Mouse (Mus musculus) splenic B cell, adult 2 months (primary cell): Measurements from ENCODE around the gene Mllt10.

Experiments used
- DNase-seq: peaks from one replicate; pipeline ENCODE4 v3.0.0-alpha.2; 2011; ENCODE audit warnings: low read depth, low spot score
- H3K27me3 ChIP-seq: 2 replicates; pipeline ENCODE4 v1.6.1; 2012; ENCODE audit warnings: mild to moderate bottlenecking, low read length, moderate library complexity, mixed read lengths; ENCODE audit not compliant: control insufficient read depth, poor library complexity, insufficient read depth, severe bottlenecking
- H3K36me3 ChIP-seq: 2 replicates; pipeline ENCODE4 v1.6.1; 2012; ENCODE audit warnings: mild to moderate bottlenecking, low read length, moderate library complexity, mixed read lengths; ENCODE audit not compliant: control insufficient read depth, poor library complexity, insufficient read depth, severe bottlenecking

Gene Mllt10

GRCm38 (mm10) chr2:18030581-18030980 lies 24.5 kb upstream of the Mllt10 start:
- no peak for DNase-seq
- Histone ChIP-seq H3K36me3 (no peaks in the 10 kb centered on the region), H3K27me3 (peaks cover 2% of the 10 kb centered on the region)

GRCm38 (mm10) chr2:18031271-18031821 lies 23.7 kb upstream of the Mllt10 start:
- Histone ChIP-seq H3K36me3 (no peaks in the 10 kb centered on the region), H3K27me3 (peaks cover 2% of the 10 kb centered on the region; the same call in 1 of the 2 replicates)
- peak; percentile 37 for DNase-seq

- DNase-seq, result no peak
- H3K36me3 ChIP-seq, result no peaks in the 10 kb centered on the region
- peaks cover 2% of the 10 kb centered on the region; the same call in 1 of the 2 replicates for H3K27me3 ChIP-seq
These were observed 23.1 kb upstream of the Mllt10 start for GRCm38 (mm10) chr2:18031831-18032537.

- no peak for DNase-seq
- Histone ChIP-seq H3K27me3 (peaks cover 2% of the 10 kb centered on the region; the same call in 1 of the 2 replicates), H3K36me3 (no peaks in the 10 kb centered on the region)
These were observed 22.5 kb upstream of the Mllt10 start for GRCm38 (mm10) chr2:18032538-18032895.

- Histone ChIP-seq H3K36me3 (no peaks in the 10 kb centered on the region), H3K27me3 (no peaks in the 10 kb centered on the region; the same call in 1 of the 2 replicates)
- DNase-seq, result no peak
These were observed 21.6 kb upstream of the Mllt10 start for GRCm38 (mm10) chr2:18033166-18034108.

GRCm38 (mm10) chr2:18034371-18035250 lies 20.4 kb upstream of the Mllt10 start:
- Histone ChIP-seq H3K27me3 (no peaks in the 10 kb centered on the region; the same call in 1 of the 2 replicates), H3K36me3 (no peaks in the 10 kb centered on the region)
- DNase-seq, result no peak

GRCm38 (mm10) chr2:18037491-18037890 lies 17.5 kb upstream of the Mllt10 start, which contains the start of gene A930004D18Rik:
Gene A930004D18Rik (minus strand): TSS chr2:18037737.
- no peaks in the 10 kb centered on the region for H3K36me3 ChIP-seq
- DNase-seq, result no peak
- no peaks in the 10 kb centered on the region; the same call in 1 of the 2 replicates for H3K27me3 ChIP-seq

- DNase-seq, result no peak
- no peaks in the 10 kb centered on the region; the same call in 1 of the 2 replicates for H3K27me3 ChIP-seq
- no peaks in the 10 kb centered on the region for H3K36me3 ChIP-seq
These were observed 16.8 kb upstream of the Mllt10 start for GRCm38 (mm10) chr2:18038141-18038752.

GRCm38 (mm10) chr2:18038895-18039371 lies 16.1 kb upstream of the Mllt10 start:
- no peak for DNase-seq
- no peaks in the 10 kb centered on the region for H3K36me3 ChIP-seq

GRCm38 (mm10) chr2:18039566-18040290 lies 15.3 kb upstream of the Mllt10 start:
- Histone ChIP-seq H3K27me3 (no peaks in the 10 kb centered on the region), H3K36me3 (no peaks in the 10 kb centered on the region)
- no peak for DNase-seq

More at GRCm38 (mm10) chr2:18038895-18039371, 16.1 kb upstream of the Mllt10 start:
- H3K27me3 ChIP-seq, result no peaks in the 10 kb centered on the region; the same call in 1 of the 2 replicates

- no peaks in the 10 kb centered on the region for H3K36me3 ChIP-seq
- no peak for DNase-seq
- H3K27me3 ChIP-seq, result no peaks in the 10 kb centered on the region
These were observed 14.5 kb upstream of the Mllt10 start for GRCm38 (mm10) chr2:18040347-18041160.

- H3K36me3 ChIP-seq, result no peaks in the 10 kb centered on the region
- no peaks in the 10 kb centered on the region for H3K27me3 ChIP-seq
- DNase-seq, result no peak
These were observed 13.7 kb upstream of the Mllt10 start for GRCm38 (mm10) chr2:18041199-18041885.
